Mouse (Mus musculus) retina, postnatal 7 days (tissue): ENCODE results near the gene Eml3.

ENCODE experiments used
- DNase-seq: peaks from one replicate; pipeline ENCODE4 v3.0.0-alpha.2; 2012; ENCODE audit warnings: low read depth, low spot score

Eml3 gene

DNA sequence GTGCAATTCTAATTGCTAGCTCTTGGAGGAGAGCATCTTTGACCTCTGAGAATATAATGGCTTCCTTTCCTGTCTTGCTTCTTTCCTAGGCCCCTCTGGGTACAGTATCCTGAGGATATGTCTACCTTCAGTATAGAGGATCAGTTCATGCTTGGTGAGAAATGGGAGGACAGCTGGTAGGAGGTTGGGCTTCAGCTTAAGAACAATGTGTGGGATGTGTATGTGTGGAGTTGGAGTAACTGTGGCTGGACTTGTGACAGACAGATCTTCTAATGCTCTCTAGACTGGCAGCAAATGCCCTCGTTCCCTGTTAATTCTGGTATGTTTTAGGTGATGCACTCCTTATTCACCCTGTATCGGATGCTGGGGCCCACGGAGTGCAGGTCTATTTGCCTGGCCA is 15.1 kb upstream of the Eml3 start:
- no peak for DNase-seq

DNA sequence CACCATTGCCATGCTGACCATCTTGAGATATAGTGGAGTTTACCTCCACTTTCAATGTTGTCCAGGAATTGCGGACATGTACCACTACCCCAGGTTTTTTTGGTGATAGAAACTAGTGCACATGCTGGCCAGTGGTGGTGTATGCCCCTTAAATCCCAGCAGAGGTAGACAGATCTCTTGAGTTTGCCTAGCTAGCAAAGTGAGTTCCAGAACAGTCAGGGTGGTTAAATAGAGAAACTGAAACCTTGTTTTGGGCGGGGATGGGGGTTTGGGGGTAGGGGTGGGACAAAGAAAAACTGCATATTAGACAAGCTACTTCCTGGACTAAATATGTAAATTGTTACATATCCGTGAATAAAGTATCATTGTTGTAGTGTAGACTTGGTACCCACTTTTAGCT is 10.4 kb upstream of the Eml3 start:
- no peak for DNase-seq

- no peak for DNase-seq
Observed at GRCm38 (mm10) chr19:8919684-8920072, 9.7 kb upstream of the Eml3 start.

DNA sequence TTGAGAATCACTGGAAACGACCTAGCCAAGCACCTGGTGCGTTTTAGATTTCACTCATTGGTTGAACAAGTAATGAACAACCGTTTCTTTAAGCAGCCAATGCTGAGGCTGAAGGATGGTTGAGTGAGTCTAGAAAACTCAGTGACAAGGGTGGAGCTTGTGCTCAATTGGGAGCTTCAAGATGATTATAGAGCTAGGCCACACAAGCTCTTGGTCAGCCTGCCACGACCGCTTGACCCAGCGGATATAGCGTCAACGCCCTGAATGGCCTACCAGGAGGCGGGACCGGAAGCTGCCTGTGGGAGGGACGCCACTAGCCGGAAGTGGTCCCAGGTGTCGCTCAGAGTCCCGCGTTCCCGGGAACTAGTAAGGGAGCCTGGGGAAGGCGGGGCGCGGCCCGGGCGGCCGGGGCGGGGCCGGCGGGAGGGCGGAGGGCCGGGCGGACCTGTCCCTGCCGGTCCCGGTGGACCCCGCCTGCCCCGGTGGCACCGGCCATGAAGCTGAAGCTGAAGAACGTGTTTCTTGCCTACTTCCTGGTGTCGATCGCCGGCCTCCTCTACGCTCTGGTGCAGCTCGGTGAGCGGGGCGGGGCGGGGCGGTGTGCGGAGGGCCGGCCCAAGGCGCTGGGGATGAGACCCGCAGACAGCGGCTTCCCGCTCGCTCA is 9.1 kb upstream of the Eml3 start, which contains the start of gene B3gat3:
TSS of gene B3gat3 (plus strand) at position 302 of the 664 bp plus-strand sequence.
- DNase-seq: peak; percentile 88

- DNase-seq: no peak
Observed at GRCm38 (mm10) chr19:8920836-8921291, 8.5 kb upstream of the Eml3 start.

DNA sequence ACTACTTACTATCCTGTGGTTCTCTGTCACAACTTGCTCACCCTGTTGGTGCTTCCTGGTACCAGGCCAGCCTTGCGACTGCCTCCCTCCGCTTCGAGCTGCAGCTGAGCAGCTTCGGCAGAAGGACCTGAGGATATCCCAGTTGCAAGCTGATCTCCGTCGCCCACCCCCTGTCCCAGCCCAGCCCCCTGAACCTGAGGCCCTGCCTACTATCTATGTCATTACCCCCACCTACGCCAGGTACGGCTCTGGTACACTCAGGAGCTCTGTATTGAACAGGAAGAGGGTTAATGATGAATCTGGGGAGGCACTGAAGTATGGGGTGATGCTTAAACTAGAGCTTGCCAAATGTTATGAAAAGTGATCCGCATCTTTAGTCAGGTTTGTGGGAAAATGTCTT is 7.6 kb upstream of the Eml3 start:
- DNase-seq: no peak

- no peak for DNase-seq
Observed at GRCm38 (mm10) chr19:8926766-8927165, 2.6 kb upstream of the Eml3 start.

DNA sequence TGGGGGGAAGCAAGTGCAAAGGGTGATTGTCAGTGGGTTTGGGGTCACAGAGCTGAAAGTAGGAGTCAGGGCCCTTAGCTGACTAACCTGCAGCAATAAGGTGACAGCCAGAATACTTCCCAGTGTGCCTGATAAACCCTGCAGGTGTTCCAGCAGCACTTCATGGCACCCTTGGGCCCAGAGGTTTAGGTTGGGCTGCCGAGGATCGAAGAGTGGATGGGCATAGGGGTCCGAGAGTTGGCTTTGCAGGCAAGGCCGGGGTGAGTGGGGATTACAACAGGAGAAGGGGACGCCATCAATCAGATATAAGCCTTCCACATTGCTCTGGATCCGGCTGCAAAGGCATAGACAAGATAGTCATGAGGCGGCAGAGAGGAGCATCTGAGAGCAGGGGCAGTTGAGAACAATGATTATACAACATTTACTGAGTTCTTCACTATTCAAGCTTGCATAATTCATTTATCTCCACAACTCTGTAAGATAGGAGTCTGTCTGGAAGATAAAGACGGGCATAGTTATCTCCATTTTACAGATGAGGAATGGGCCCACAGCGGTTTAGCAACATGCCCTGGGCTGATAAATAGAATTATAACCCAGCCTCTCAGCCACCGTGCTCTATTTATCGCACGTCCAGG is 1.3 kb upstream of the Eml3 start:
- no peak for DNase-seq

GRCm38 (mm10) chr19:8928689-8929223 is 596 bp upstream of the Eml3 start:
- DNase-seq: no peak

DNA sequence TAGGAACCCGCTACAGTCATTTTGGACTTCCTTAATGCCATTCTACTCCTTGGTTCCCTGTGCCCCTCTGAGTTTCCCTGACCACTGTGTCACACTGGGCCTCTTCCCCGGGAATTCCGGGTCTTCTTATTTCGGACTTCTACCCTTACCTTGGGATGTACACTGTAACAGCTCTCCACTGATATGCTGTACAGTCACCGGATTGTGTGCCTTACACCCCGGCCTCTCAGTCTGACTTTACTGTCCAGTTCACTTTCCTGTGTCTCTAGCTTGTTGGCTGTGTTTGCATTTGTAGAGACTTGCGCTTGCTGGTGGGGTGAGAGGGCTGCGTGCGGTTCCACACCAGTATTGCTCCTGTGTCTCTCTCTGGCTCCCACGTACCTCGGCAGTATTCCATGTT is 765 bp downstream of the Eml3 start:
- DNase-seq: no peak

DNA sequence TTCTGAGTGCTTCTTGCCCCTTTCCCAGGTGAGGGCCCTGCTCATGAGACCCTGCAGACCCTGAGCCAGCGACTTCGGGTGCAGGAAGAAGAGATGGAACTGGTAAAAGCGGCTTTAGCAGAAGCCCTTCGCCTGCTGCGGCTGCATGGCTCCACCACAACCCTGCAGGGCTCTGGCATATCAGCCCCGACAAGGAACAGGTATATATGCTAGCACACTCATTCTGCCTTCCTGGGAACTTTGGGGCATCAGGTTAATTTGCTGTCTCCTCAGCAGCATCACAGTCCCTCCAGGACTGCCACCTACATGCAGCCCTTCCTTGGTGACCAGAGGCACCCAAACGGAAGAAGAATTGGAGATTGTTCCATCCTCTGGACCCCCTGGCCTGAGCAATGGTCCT is 1.4 kb downstream of the Eml3 start:
- no peak for DNase-seq

- no peak for DNase-seq
Observed at GRCm38 (mm10) chr19:8936736-8937135, 7.4 kb downstream of the Eml3 start.

GRCm38 (mm10) chr19:8940526-8941133 is 11.3 kb downstream of the Eml3 start:
- no peak for DNase-seq

DNA sequence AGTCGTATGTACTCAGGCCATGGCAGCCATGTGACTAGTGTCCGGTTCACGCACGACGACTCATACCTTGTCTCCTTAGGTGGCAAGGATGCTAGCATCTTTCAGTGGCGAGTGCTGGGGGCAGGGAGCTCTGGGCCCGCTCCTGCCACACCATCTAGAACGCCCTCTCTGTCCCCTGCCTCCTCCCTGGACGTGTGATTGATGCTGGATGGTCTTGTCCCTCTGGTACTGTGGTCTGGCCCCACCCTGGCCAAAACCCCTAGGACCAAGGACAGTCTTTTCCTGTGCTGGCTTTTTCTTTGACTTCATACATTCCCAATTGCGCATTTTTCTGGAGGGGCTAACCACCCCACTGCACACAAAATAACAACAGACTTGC is 11.8 kb downstream of the Eml3 start:
- DNase-seq: no peak

DNA sequence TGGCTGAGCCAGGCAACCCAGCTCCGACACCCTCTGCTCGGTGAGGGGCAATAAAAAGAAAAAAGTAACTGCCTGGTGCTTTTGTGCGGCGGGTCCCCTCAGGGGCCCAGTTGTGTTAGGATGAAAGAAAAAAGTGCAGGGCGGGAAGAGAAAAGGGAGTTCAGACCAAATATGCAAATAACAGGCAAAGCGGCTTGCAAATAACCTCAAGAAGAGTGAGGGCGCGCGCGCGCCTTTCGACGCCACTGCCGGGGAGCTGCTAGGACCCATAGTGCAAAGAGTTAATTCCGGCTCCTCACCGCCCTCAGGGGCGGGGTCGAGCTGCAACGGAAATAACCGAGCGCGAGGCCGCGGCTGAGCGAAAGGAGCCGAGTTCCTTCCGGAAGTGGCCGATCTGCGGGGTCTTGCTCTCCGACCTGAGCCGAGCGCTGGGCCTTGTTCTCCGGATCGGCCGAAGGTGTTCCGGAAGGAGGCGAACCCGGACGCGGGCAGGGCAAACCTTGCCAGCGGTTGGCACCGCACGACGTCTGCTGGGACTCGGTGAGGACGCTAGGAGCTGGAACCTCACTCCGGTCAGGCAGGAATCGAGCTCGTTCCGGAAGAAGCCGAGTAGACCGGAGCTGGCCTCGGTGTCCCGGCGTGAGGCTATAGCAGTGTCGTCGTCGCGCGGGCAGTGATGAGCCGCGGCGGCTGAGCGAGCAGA is 12.3 kb downstream of the Eml3 start, which contains the start of gene Mta2:
TSS of gene Mta2 (plus strand) at position 361 of the 703 bp plus-strand sequence.
- DNase-seq: peak; percentile 91

DNA sequence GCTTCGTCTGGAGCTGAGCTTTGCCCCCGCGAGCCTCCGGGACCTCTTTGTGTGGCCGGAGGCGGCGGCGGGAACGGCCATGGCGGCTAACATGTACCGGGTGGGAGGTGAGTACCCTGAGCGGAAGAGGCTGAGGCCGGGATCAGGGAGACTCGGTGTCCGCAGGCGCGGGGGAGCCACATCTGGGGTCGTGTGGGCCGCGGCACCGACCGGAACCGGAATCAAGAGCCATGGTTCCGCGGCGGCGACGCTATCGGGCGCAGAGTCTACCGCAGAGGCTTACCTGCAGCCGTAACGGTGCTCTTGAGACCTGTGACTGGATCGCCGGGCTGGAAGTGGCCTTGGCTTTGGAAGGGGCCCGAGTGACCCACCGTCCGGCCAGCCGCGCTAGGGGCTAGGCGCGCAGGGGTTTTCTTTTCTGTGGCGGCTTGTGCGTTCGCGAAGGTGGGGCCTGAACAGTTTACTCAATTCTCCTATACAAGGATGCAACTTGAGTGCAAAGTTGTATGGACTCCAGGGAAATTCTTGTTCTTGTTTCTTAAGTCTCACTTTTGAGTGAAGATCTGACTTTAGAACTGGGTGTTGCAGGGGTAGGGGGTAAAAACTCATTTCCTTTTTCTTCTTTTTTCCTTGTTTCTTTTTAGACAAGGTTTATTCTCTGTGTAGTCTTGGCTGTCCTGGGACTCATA is 13.1 kb downstream of the Eml3 start:
- DNase-seq: no peak

- no peak for DNase-seq
Observed at GRCm38 (mm10) chr19:8943047-8943446, 13.7 kb downstream of the Eml3 start.

DNA sequence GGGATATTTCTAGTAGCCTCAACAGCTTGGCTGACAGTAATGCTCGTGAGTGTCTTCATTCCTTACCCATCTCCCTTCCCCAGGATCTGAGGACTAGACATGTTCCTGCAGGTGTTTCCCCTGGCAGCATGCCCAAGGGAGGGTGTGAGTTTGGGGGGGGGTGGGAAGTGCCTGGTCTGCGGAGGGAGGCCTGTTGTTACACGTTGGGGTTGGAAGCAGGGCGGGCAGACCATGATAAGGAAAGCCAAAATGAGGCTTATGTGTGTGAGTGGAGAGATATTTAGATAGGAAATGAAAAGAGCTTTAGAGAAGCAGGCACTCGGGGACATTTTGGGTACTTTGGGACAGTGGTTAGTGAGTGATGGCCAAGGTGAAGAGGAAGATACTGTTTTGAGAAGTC is 14.7 kb downstream of the Eml3 start:
- DNase-seq: no peak

DNA sequence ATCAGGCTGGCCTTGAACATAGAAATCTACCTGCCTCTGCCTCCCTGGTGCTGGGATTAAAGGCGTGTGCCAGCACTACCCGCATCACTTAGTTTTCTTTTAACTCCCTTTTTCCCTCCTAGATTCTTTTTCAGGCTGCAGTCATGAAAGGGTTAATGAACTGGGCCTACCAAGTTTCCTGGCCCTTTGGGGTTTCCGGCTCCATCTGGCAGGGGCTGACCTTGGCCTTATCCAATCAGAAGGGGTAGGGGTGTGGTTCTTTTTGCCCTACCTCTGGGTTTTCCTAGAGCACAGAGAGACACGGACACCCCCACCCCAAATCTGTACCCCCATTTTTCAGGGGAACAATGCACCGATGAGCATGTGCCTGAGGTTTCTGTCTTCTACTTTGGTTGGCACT is 15.4 kb downstream of the Eml3 start:
- DNase-seq: no peak

- no peak for DNase-seq
Observed at GRCm38 (mm10) chr19:8945251-8945650, 15.9 kb downstream of the Eml3 start.

DNA sequence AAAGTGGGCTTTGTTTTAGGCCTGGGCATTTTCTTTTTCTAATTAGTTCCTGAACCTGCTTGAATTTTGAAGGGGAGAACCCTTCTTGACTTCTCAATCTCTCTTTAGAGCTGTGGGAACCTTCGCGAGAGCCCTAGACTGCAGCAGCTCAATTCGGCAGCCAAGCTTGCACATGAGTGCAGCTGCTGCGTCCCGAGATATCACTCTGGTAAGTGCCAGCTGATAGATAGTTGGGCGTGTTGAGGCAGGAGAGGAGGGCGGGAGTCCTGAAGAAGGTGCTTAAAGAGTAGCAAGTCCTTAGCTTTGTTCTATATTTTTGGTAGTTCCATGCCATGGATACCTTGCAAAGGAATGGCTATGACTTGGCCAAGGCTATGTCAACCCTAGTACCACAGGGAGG is 17.6 kb downstream of the Eml3 start:
- no peak for DNase-seq

DNA sequence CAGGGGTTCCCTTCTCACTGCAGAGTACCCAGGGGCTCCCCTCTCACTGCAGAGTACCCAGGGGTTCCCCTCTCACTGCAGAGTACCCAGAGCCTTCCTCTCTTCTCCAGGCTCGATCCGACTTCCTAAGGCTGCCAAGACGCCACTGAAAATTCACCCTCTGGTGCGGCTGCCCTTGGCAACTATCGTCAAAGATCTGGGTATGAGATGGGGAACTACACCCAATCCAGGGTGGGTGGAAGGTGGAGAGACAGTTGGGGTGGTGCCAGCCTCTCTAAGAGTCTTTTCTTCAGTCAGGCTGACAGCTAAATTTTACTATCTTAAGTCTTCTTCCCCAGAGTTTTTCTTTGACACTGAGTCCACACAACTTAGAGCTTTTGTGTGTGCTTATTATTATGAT is 20.8 kb downstream of the Eml3 start:
- DNase-seq: no peak
